Mouse (Mus musculus): ENCODE results near the gene Cep70. TPM values are rescaled to one million over a fixed set of nuclear protein-coding genes. Genes with fewer than 3 reads are reported as not detected.

Cep70 gene
- 43.7 and 46.7 TPM in 2 replicates for polyA plus RNA-seq (2014; fragmentation: Nextera tagmentation; extraction: Ambion mirVana)

- Histone ChIP-seq H3K4me3 (ENCODE audit: low read depth, low read length) (peak within 1 kb of the TSS; percentile 70), H3K4me1 (ENCODE audit: control insufficient read depth, insufficient read depth, low read length) (peaks cover 3% of the 10 kb centered on the region; the same call in 1 of the 2 replicates), H3K4me2 (ENCODE audit: low read depth) (peak within 1 kb of the TSS; percentile 67), H3K9ac (ENCODE audit: low read length) (peak within 1 kb of the TSS; percentile 65), H3K9me3 (ENCODE audit: control insufficient read depth, low read length) (no peaks in the 10 kb centered on the region), H3K36me3 (ENCODE audit: control insufficient read depth, insufficient read depth, low read length) (no peaks in the 10 kb centered on the region), H3K27me3 (ENCODE audit: control insufficient read depth, insufficient read depth, low read length) (no peaks in the 10 kb centered on the region), H3K27ac (ENCODE audit: low read depth, low read length) (0 out of 2 replicates have a peak within 1 kb of the TSS, but pooled peaks have one; percentile 9)
- WGBS, result under 1% methylated on average over 65 of the region's 66 CpGs
- peak; percentile 97 for DNase-seq (ENCODE audit: low spot score)
- peak; percentile 94 for ATAC-seq (ENCODE audit: insufficient read depth, low FRiP score, low TSS enrichment)
These were observed at the start of gene Cep70 for GRCm38 (mm10) chr9:99243190-99243894. Cep70 (plus strand) TSS chr9:99243367.

GRCm38 (mm10) chr9:99212643-99213042 is 30.5 kb upstream of the Cep70 start:
- Histone ChIP-seq H3K36me3 (ENCODE audit: control insufficient read depth, insufficient read depth, low read length) (no peaks in the 10 kb centered on the region), H3K4me2 (ENCODE audit: low read depth) (no peak overlapping the region), H3K4me3 (ENCODE audit: low read depth, low read length) (no peak overlapping the region), H3K9ac (ENCODE audit: low read length) (no peak overlapping the region), H3K4me1 (ENCODE audit: control insufficient read depth, insufficient read depth, low read length) (no peaks in the 10 kb centered on the region), H3K9me3 (ENCODE audit: control insufficient read depth, low read length) (no peaks in the 10 kb centered on the region), H3K27ac (ENCODE audit: low read depth, low read length) (no peak overlapping the region), H3K27me3 (ENCODE audit: control insufficient read depth, insufficient read depth, low read length) (no peaks in the 10 kb centered on the region)
- WGBS, result 79% methylated on average over 2 of the region's 2 CpGs
- ATAC-seq (ENCODE audit: insufficient read depth, low FRiP score, low TSS enrichment) (no peak), DNase-seq (ENCODE audit: low spot score) (no peak)

- Histone ChIP-seq H3K27ac (ENCODE audit: low read depth, low read length) (no peak overlapping the region), H3K36me3 (ENCODE audit: control insufficient read depth, insufficient read depth, low read length) (no peaks in the 10 kb centered on the region), H3K27me3 (ENCODE audit: control insufficient read depth, insufficient read depth, low read length) (no peaks in the 10 kb centered on the region), H3K9me3 (ENCODE audit: control insufficient read depth, low read length) (no peaks in the 10 kb centered on the region), H3K4me3 (ENCODE audit: low read depth, low read length) (no peak overlapping the region), H3K4me1 (ENCODE audit: control insufficient read depth, insufficient read depth, low read length) (no peaks in the 10 kb centered on the region), H3K4me2 (ENCODE audit: low read depth) (no peak overlapping the region), H3K9ac (ENCODE audit: low read length) (no peak overlapping the region)
- 87% methylated on average over 2 of the region's 2 CpGs for WGBS
- ATAC-seq (ENCODE audit: insufficient read depth, low FRiP score, low TSS enrichment), result no peak
- no peak for DNase-seq (ENCODE audit: low spot score)
These were observed 27.0 kb upstream of the Cep70 start for GRCm38 (mm10) chr9:99216182-99216581.

DNA sequence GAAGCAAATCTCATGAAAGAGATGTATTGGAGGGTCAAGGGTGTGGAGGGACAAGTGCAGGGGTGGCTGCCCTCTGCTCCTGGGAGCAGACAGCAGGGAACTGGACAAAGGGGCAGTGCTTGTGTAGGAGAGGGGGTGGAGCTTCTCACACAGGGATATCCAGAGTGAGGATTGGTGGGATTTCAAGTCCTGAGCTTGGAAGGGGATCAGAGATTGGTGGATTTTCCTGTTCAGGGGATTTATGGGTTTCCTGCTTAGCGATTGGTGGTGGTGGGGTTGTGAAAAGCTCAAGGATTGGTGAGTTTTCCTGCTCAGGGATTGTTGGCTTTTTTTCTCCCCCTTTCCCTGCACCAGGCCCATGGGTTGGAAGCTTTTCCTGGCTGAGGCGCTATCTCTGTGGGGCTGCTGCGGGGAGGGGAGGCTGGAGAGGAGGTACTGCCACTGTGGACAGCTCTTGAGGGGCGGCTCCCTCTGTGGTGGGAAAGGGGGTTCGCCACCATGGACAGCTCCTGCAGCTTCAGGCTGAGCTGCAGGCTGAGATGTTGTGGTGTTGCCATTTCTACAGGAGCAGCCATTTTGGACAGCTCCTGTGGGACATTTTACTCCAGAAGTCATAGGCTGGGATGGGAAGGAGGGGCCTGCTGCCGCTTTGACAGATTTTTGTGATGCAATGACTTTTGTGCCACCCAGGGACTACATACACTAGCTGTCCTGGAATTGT is 25.0 kb upstream of the Cep70 start:
- ATAC-seq (ENCODE audit: insufficient read depth, low FRiP score, low TSS enrichment) (no peak), DNase-seq (ENCODE audit: low spot score) (peak; percentile 74)
- no peaks in the 10 kb centered on the region for H3K9me3 ChIP-seq (ENCODE audit: control insufficient read depth, low read length)
- no peaks in the 10 kb centered on the region for H3K27me3 ChIP-seq (ENCODE audit: control insufficient read depth, insufficient read depth, low read length)
- H3K4me1 ChIP-seq (ENCODE audit: control insufficient read depth, insufficient read depth, low read length), result no peaks in the 10 kb centered on the region
- no peak overlapping the region for H3K4me3 ChIP-seq (ENCODE audit: low read depth, low read length)
- no peak overlapping the region for H3K27ac ChIP-seq (ENCODE audit: low read depth, low read length)
- H3K36me3 ChIP-seq (ENCODE audit: control insufficient read depth, insufficient read depth, low read length), result no peaks in the 10 kb centered on the region
- 25% methylated on average over 6 of the region's 6 CpGs for WGBS
- H3K9ac ChIP-seq (ENCODE audit: low read length), result no peak overlapping the region
- no peak overlapping the region for H3K4me2 ChIP-seq (ENCODE audit: low read depth)

DNA sequence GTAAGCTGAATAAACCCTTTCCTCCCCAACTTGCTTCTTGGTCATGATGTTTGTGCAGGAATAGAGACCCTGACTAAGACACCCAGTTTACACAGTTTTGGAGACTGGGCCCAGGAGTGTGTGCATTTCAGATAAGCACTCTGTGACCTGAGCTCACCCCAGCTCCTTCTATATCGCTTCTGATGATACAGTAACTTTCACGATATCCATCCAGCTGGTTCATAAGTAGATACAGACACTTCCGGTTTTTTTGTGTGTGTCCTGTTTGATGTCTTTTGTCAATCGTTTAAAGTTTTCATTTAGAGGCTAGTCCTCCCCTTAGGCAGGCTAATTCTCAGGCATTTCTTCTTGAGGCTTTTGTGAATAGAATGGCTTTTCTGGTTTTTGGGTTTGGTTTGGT is 21.5 kb upstream of the Cep70 start:
- Histone ChIP-seq H3K9ac (ENCODE audit: low read length) (no peak overlapping the region), H3K27me3 (ENCODE audit: control insufficient read depth, insufficient read depth, low read length) (no peaks in the 10 kb centered on the region), H3K4me2 (ENCODE audit: low read depth) (no peak overlapping the region), H3K4me1 (ENCODE audit: control insufficient read depth, insufficient read depth, low read length) (no peaks in the 10 kb centered on the region), H3K4me3 (ENCODE audit: low read depth, low read length) (no peak overlapping the region), H3K9me3 (ENCODE audit: control insufficient read depth, low read length) (no peaks in the 10 kb centered on the region), H3K36me3 (ENCODE audit: control insufficient read depth, insufficient read depth, low read length) (no peaks in the 10 kb centered on the region), H3K27ac (ENCODE audit: low read depth, low read length) (no peak overlapping the region)
- 94% methylated on average over 4 of the region's 4 CpGs for WGBS
- DNase-seq (ENCODE audit: low spot score), result no peak
- no peak for ATAC-seq (ENCODE audit: insufficient read depth, low FRiP score, low TSS enrichment)

- Histone ChIP-seq H3K27ac (ENCODE audit: low read depth, low read length) (no peak overlapping the region), H3K4me3 (ENCODE audit: low read depth, low read length) (no peak overlapping the region), H3K9ac (ENCODE audit: low read length) (no peak overlapping the region), H3K4me1 (ENCODE audit: control insufficient read depth, insufficient read depth, low read length) (no peaks in the 10 kb centered on the region), H3K4me2 (ENCODE audit: low read depth) (no peak overlapping the region), H3K9me3 (ENCODE audit: control insufficient read depth, low read length) (no peaks in the 10 kb centered on the region), H3K36me3 (ENCODE audit: control insufficient read depth, insufficient read depth, low read length) (no peaks in the 10 kb centered on the region), H3K27me3 (ENCODE audit: control insufficient read depth, insufficient read depth, low read length) (no peaks in the 10 kb centered on the region)
- WGBS, result 77% methylated on average over 3 of the region's 3 CpGs
- no peak for DNase-seq (ENCODE audit: low spot score)
- ATAC-seq (ENCODE audit: insufficient read depth, low FRiP score, low TSS enrichment), result no peak
These were observed 18.6 kb upstream of the Cep70 start for GRCm38 (mm10) chr9:99224583-99224982.

GRCm38 (mm10) chr9:99229450-99229849 is 13.7 kb upstream of the Cep70 start:
- H3K36me3 ChIP-seq (ENCODE audit: control insufficient read depth, insufficient read depth, low read length), result no peaks in the 10 kb centered on the region
- H3K9me3 ChIP-seq (ENCODE audit: control insufficient read depth, low read length), result no peaks in the 10 kb centered on the region
- H3K9ac ChIP-seq (ENCODE audit: low read length), result no peak overlapping the region
- no peak for ATAC-seq (ENCODE audit: insufficient read depth, low FRiP score, low TSS enrichment)
- H3K27ac ChIP-seq (ENCODE audit: low read depth, low read length), result no peak overlapping the region
- no peak for DNase-seq (ENCODE audit: low spot score)
- H3K4me2 ChIP-seq (ENCODE audit: low read depth), result no peak overlapping the region
- H3K4me3 ChIP-seq (ENCODE audit: low read depth, low read length), result no peak overlapping the region
- 92% methylated on average over 14 of the region's 14 CpGs for WGBS
- H3K4me1 ChIP-seq (ENCODE audit: control insufficient read depth, insufficient read depth, low read length), result no peaks in the 10 kb centered on the region
- H3K27me3 ChIP-seq (ENCODE audit: control insufficient read depth, insufficient read depth, low read length), result no peaks in the 10 kb centered on the region

- Histone ChIP-seq H3K4me2 (ENCODE audit: low read depth) (no peak within 1 kb of the TSS), H3K4me1 (ENCODE audit: control insufficient read depth, insufficient read depth, low read length) (no peaks in the 10 kb centered on the region), H3K27ac (ENCODE audit: low read depth, low read length) (no peak within 1 kb of the TSS), H3K4me3 (ENCODE audit: low read depth, low read length) (no peak within 1 kb of the TSS), H3K36me3 (ENCODE audit: control insufficient read depth, insufficient read depth, low read length) (no peaks in the 10 kb centered on the region), H3K27me3 (ENCODE audit: control insufficient read depth, insufficient read depth, low read length) (no peaks in the 10 kb centered on the region), H3K9ac (ENCODE audit: low read length) (no peak within 1 kb of the TSS), H3K9me3 (ENCODE audit: control insufficient read depth, low read length) (no peaks in the 10 kb centered on the region)
- DNase-seq (ENCODE audit: low spot score) (no peak), ATAC-seq (ENCODE audit: insufficient read depth, low FRiP score, low TSS enrichment) (no peak)
- 86% methylated on average over 14 of the region's 14 CpGs for WGBS
These were observed 6.0 kb upstream of the Cep70 start, which contains the start of gene Faiml for GRCm38 (mm10) chr9:99237139-99237538. Faiml (minus strand) TSS chr9:99237239.

- Histone ChIP-seq H3K4me3 (ENCODE audit: low read depth, low read length) (no peak overlapping the region), H3K4me1 (ENCODE audit: control insufficient read depth, insufficient read depth, low read length) (peaks cover 3% of the 10 kb centered on the region; the same call in 1 of the 2 replicates), H3K27ac (ENCODE audit: low read depth, low read length) (no peak overlapping the region), H3K9ac (ENCODE audit: low read length) (no peak overlapping the region), H3K4me2 (ENCODE audit: low read depth) (no peak overlapping the region), H3K9me3 (ENCODE audit: control insufficient read depth, low read length) (no peaks in the 10 kb centered on the region), H3K27me3 (ENCODE audit: control insufficient read depth, insufficient read depth, low read length) (no peaks in the 10 kb centered on the region), H3K36me3 (ENCODE audit: control insufficient read depth, insufficient read depth, low read length) (no peaks in the 10 kb centered on the region)
- DNase-seq (ENCODE audit: low spot score) (no peak), ATAC-seq (ENCODE audit: insufficient read depth, low FRiP score, low TSS enrichment) (no peak)
- WGBS, result 86% methylated on average over 10 of the region's 10 CpGs
These were observed 4.9 kb upstream of the Cep70 start for GRCm38 (mm10) chr9:99238276-99238675.

Measured in neural tube, embryonic 11.5 days (tissue).